Mouse (Mus musculus) erythroblast, embryonic 14.5 days (primary cell): ENCODE data around the gene Zwilch. TPM values are rescaled to one million over a fixed set of nuclear protein-coding genes. Genes with fewer than 3 reads are reported as not detected.
"Not testable (repeated sequence)": the region's sequence is repeated elsewhere in the genome, so short reads cannot be mapped to it uniquely, and the experiment has no call there.

ENCODE experiments used
- H3K27me3 ChIP-seq: 2 replicates; pipeline ENCODE4 v1.6.1; 2012; ENCODE audit warnings: inconsistent platforms; ENCODE audit not compliant: control insufficient read depth
- H3K36me3 ChIP-seq: 2 replicates; pipeline ENCODE4 v1.6.1; 2012; ENCODE audit warnings: mild to moderate bottlenecking, inconsistent platforms; ENCODE audit not compliant: control insufficient read depth
- H3K4me1 ChIP-seq: 2 replicates; pipeline ENCODE4 v1.6.1; 2012; ENCODE audit warnings: inconsistent platforms; ENCODE audit not compliant: control insufficient read depth
- H3K4me3 ChIP-seq: replicated peaks from 2 replicates; pipeline ENCODE3; 2012; ENCODE audit warnings: moderate library complexity, mild to moderate bottlenecking, inconsistent platforms
- H3K9me3 ChIP-seq: 2 replicates; pipeline ENCODE4 v1.6.1; 2012; ENCODE audit warnings: low read length, inconsistent platforms, mixed read lengths; ENCODE audit not compliant: control insufficient read depth
- GATA1 ChIP-seq: IDR thresholded peaks from 2 replicates; pipeline ENCODE4 v1.6.1; 2012; ENCODE audit warnings: low read length, inconsistent platforms, mixed read lengths
- TAL1 ChIP-seq: IDR thresholded peaks from 3 replicates; pipeline ENCODE4 v1.6.1; 2012; ENCODE audit warnings: low read length, inconsistent platforms, mixed read lengths
- polyA plus RNA-seq: library from polyadenylated mRNA; stranded (reverse); fragments of >175 nt; gene quantifications from 2 replicates; pipeline ENCODE4 v1.2.3, GENCODE M21; 2012

Gene Zwilch
- polyA plus RNA-seq, 1 experiment: 2.0 TPM

- Histone ChIP-seq H3K36me3 (peaks cover 95% of the 10 kb centered on the region), H3K4me1 (peaks cover 11% of the 10 kb centered on the region)
- TF ChIP-seq TAL1 (no peak), GATA1 (no peak)
These were observed 12.4 kb downstream of the Zwilch start for GRCm38 (mm10) chr9:64160471-64160870.

GRCm38 (mm10) chr9:64156641-64157040 is 16.3 kb downstream of the Zwilch start:
- no peak overlapping the region for H3K4me3 ChIP-seq
- H3K9me3 ChIP-seq: no peaks in the 10 kb centered on the region
- peaks cover 11% of the 10 kb centered on the region for H3K4me1 ChIP-seq
- no peaks in the 10 kb centered on the region for H3K27me3 ChIP-seq
- H3K36me3 ChIP-seq: peaks cover 92% of the 10 kb centered on the region
- no peak for TF ChIP-seq TAL1
- TF ChIP-seq GATA1: no peak

More at GRCm38 (mm10) chr9:64160471-64160870, 12.4 kb downstream of the Zwilch start:
- no peaks in the 10 kb centered on the region for H3K9me3 ChIP-seq
- no peak overlapping the region for H3K4me3 ChIP-seq
- no peaks in the 10 kb centered on the region for H3K27me3 ChIP-seq

DNA sequence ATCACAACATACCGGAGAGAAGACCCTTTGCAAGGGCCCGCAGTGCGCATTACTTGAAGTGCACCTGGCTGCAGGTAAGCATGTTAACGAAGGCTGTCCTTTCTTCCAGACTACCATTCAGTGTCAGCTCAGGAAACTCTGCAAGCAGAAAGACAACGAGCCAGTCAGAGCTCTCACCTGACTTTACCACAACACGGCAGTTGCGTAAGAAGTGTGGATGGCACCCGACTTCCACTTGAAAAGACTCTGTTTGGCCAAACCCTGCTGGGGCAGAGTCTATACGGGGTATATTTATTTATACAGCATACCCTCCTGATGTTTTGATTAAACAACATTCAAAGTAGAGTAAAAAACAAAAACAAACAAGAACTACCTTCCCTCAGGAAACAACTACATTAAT is 33.0 kb downstream of the Zwilch start:
- Histone ChIP-seq H3K4me1 (no peaks in the 10 kb centered on the region), H3K4me3 (no peak overlapping the region), H3K9me3 (no peaks in the 10 kb centered on the region), H3K36me3 (peaks cover 90% of the 10 kb centered on the region), H3K27me3 (no peaks in the 10 kb centered on the region)
- TF ChIP-seq TAL1: no peak
- no peak for TF ChIP-seq GATA1

- H3K36me3 ChIP-seq: peaks cover 82% of the 10 kb centered on the region
- not testable (repeated sequence) for H3K4me1 ChIP-seq, H3K4me3 ChIP-seq, H3K27me3 ChIP-seq, H3K9me3 ChIP-seq
These were observed 34.0 kb downstream of the Zwilch start for GRCm38 (mm10) chr9:64138896-64139295.

DNA sequence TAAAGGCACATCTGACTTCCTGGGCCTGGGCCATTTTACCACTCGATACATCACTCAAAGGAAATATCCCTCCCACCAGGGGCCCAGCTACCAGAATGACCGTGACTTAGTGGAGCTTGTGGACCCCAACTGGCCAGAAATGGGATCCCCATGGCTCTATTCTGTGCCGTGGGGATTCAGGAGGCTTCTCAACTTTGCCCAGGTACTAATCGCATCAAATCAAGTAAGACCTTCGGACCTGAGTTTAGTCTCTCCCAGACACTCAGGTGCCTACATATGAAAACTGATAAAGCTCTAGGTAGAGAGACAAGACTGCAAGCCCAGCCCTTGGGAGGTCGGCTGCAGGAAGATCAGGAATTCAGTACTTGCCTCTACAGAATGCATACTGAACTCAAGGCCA is 41.3 kb downstream of the Zwilch start:
- H3K9me3 ChIP-seq: no peaks in the 10 kb centered on the region; the same call in 1 of the 2 replicates
- peaks cover 15% of the 10 kb centered on the region for H3K36me3 ChIP-seq
- no peaks in the 10 kb centered on the region for H3K27me3 ChIP-seq
- TF ChIP-seq GATA1 (no peak), TAL1 (no peak)
- H3K4me1 ChIP-seq: no peaks in the 10 kb centered on the region
- no peak overlapping the region for H3K4me3 ChIP-seq

DNA sequence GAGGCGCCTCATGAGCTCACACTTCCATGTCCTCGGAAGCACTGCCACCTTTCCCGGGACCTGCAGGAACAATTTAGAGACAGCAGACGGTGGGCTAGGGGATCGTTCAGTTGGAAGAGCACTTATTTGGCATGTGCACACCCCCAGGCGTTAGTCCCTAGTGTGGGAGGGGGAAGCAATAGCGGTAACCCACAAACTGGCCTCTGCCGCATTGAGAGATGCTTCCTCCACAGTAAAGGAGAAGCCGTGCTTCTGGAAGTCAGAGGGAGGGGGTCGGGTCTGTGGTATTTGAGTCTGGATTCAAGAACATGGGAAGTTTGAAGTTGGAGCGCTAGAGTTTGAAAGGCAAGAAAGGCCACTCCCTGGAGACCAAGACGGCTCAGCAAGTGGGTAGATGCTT is 46.8 kb downstream of the Zwilch start:
- H3K4me3 ChIP-seq: no peak overlapping the region
- TF ChIP-seq TAL1: no peak
- no peak for TF ChIP-seq GATA1
- no peaks in the 10 kb centered on the region; the same call in 1 of the 2 replicates for H3K9me3 ChIP-seq
- no peaks in the 10 kb centered on the region; the same call in 1 of the 2 replicates for H3K27me3 ChIP-seq
- H3K4me1 ChIP-seq: peaks cover under 1% of the 10 kb centered on the region; the same call in 1 of the 2 replicates
- H3K36me3 ChIP-seq: no peaks in the 10 kb centered on the region

DNA sequence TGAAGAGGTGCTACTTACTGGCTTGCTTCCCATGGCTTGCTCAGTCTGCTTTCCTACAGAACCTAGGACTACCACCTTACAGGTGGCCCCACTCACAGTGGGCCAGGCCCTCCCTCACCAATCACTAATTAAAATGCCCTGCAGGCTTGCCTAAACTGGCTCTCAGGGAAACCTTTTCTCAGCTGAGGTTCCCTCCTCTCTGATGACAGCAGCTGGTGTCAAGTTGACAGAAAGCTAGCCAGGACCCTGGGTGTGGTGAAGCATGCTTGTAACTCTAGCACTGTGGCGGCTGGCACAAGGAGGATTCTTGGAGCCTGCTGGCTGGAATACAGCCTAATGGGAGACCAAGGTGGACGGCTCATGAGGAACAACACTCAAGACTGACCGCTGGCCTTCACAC is 47.6 kb downstream of the Zwilch start:
- TF ChIP-seq TAL1: no peak
- TF ChIP-seq GATA1: no peak
- H3K36me3 ChIP-seq: no peaks in the 10 kb centered on the region
- no peaks in the 10 kb centered on the region; the same call in 1 of the 2 replicates for H3K27me3 ChIP-seq
- H3K9me3 ChIP-seq: no peaks in the 10 kb centered on the region; the same call in 1 of the 2 replicates
- no peak overlapping the region for H3K4me3 ChIP-seq
- peaks cover 8% of the 10 kb centered on the region for H3K4me1 ChIP-seq

DNA sequence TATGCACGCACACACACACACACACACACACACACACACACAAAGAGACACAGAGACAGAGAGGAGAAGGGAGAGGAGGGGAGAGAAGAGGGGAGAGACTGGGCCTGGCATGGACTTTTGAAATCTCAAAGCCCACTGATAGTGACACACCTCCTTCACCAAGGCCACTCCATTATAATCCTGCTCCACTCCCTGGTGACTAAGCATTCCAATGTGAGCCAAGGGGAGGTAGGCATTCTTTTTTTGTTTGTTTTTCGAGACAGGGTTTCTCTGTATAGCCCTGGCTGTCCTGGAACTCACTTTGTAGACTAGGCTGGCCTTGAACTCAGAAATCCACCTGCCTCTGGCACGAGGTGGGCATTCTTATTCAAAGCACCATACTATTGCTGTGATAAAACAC is 48.1 kb downstream of the Zwilch start:
- H3K4me1 ChIP-seq: peaks cover 11% of the 10 kb centered on the region
- not testable (repeated sequence) for H3K27me3 ChIP-seq, H3K9me3 ChIP-seq, H3K36me3 ChIP-seq, H3K4me3 ChIP-seq

GRCm38 (mm10) chr9:64122601-64123000 is 50.3 kb downstream of the Zwilch start:
- TF ChIP-seq GATA1 (no peak), TAL1 (no peak)
- Histone ChIP-seq H3K9me3 (no peaks in the 10 kb centered on the region; the same call in 1 of the 2 replicates), H3K36me3 (no peaks in the 10 kb centered on the region), H3K4me3 (no peak overlapping the region), H3K4me1 (peaks cover 11% of the 10 kb centered on the region), H3K27me3 (no peaks in the 10 kb centered on the region; the same call in 1 of the 2 replicates)

DNA sequence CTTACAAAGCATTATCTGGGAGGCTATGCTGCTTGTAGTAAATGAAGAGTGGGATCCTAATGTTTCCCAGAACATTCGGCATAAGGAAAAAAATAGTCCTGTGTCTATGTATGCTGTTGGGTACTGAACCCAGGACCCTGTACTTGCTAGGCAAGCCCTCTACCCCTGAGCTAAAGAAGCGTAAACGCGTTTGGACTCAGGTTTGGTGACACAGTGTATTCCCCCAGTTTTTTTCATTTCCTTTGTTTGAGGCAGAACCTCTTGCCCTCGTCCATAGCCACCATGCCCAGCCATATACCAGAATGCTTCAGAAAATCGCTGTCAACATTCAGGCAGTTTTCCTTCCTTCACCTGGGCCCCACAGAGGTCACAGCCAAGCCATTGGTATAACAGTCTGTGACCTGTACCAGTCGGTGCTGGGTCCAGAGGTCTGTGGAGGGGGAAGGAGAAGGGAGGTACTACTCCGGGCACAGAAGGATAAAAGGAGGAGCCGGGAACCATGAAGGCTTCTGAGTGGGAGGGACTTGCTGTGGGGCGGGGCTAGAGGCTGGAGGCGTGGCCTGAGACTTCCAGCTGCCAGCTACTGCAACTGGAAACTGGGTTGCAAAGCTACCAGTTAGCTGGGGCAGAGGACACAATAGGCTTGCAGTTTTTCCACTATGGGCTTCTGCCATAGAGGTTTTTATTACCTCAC is 52.2 kb downstream of the Zwilch start:
- H3K4me1 ChIP-seq: peaks cover 11% of the 10 kb centered on the region
- no peak overlapping the region for H3K4me3 ChIP-seq
- H3K27me3 ChIP-seq: no peaks in the 10 kb centered on the region
- no peaks in the 10 kb centered on the region for H3K36me3 ChIP-seq
- H3K9me3 ChIP-seq: no peaks in the 10 kb centered on the region
- TF ChIP-seq TAL1 (no peak), GATA1 (no peak)
